Mouse (Mus musculus): ENCODE results near the gene Endod1. TPM values are rescaled to one million over a fixed set of nuclear protein-coding genes. Genes with fewer than 3 reads are reported as not detected.

Endod1 gene
- polyA plus RNA-seq, 1 experiment from 2014 or later, result 7.5 TPM

- H3K4me2 ChIP-seq (ENCODE audit: low read depth), result no peak overlapping the region
- no peaks in the 10 kb centered on the region; the same call in 1 of the 2 replicates for H3K9me3 ChIP-seq (ENCODE audit: control insufficient read depth, low read length)
- no peaks in the 10 kb centered on the region for H3K27me3 ChIP-seq (ENCODE audit: control insufficient read depth, insufficient read depth, low read length)
- H3K27ac ChIP-seq (ENCODE audit: low read depth, low read length), result no peak overlapping the region
- no peaks in the 10 kb centered on the region for H3K36me3 ChIP-seq (ENCODE audit: control insufficient read depth, insufficient read depth, low read length)
- DNase-seq (ENCODE audit: low spot score) (no peak), ATAC-seq (ENCODE audit: insufficient read depth, low FRiP score, low TSS enrichment) (no peak)
- H3K4me3 ChIP-seq (ENCODE audit: low read depth, low read length), result no peak overlapping the region
- no peak overlapping the region for H3K9ac ChIP-seq (ENCODE audit: low read length)
- no peaks in the 10 kb centered on the region for H3K4me1 ChIP-seq (ENCODE audit: control insufficient read depth, insufficient read depth, low read length)
Observed at GRCm38 (mm10) chr9:14369271-14369670, 12.0 kb downstream of the Endod1 start.

- Histone ChIP-seq H3K27ac (ENCODE audit: low read depth, low read length) (no peak overlapping the region), H3K4me3 (ENCODE audit: low read depth, low read length) (no peak overlapping the region), H3K27me3 (ENCODE audit: control insufficient read depth, insufficient read depth, low read length) (no peaks in the 10 kb centered on the region), H3K9ac (ENCODE audit: low read length) (no peak overlapping the region), H3K36me3 (ENCODE audit: control insufficient read depth, insufficient read depth, low read length) (no peaks in the 10 kb centered on the region), H3K4me1 (ENCODE audit: control insufficient read depth, insufficient read depth, low read length) (no peaks in the 10 kb centered on the region), H3K4me2 (ENCODE audit: low read depth) (no peak overlapping the region), H3K9me3 (ENCODE audit: control insufficient read depth, low read length) (no peaks in the 10 kb centered on the region; the same call in 1 of the 2 replicates)
- WGBS, result 94% methylated on average over 4 of the region's 4 CpGs
- ATAC-seq (ENCODE audit: insufficient read depth, low FRiP score, low TSS enrichment), result no peak
- DNase-seq (ENCODE audit: low spot score), result no peak
Observed at GRCm38 (mm10) chr9:14367850-14368249, 13.5 kb downstream of the Endod1 start.

- WGBS, result 68% methylated on average over 4 of the region's 4 CpGs
- no peak for ATAC-seq (ENCODE audit: insufficient read depth, low FRiP score, low TSS enrichment)
- no peak for DNase-seq (ENCODE audit: low spot score)
Observed at GRCm38 (mm10) chr9:14365481-14366125, 15.7 kb downstream of the Endod1 start.

GRCm38 (mm10) chr9:14364719-14365118 is 16.6 kb downstream of the Endod1 start:
- ATAC-seq (ENCODE audit: insufficient read depth, low FRiP score, low TSS enrichment), result no peak
- H3K9me3 ChIP-seq (ENCODE audit: control insufficient read depth, low read length), result no peaks in the 10 kb centered on the region; the same call in 1 of the 2 replicates
- no peak overlapping the region for H3K9ac ChIP-seq (ENCODE audit: low read length)
- no peaks in the 10 kb centered on the region for H3K27me3 ChIP-seq (ENCODE audit: control insufficient read depth, insufficient read depth, low read length)
- no peak overlapping the region for H3K27ac ChIP-seq (ENCODE audit: low read depth, low read length)
- H3K36me3 ChIP-seq (ENCODE audit: control insufficient read depth, insufficient read depth, low read length), result no peaks in the 10 kb centered on the region
- H3K4me1 ChIP-seq (ENCODE audit: control insufficient read depth, insufficient read depth, low read length), result no peaks in the 10 kb centered on the region
- H3K4me2 ChIP-seq (ENCODE audit: low read depth), result no peak overlapping the region
- no peak for DNase-seq (ENCODE audit: low spot score)
- WGBS, result 95% methylated on average over 9 of the region's 9 CpGs
- no peak overlapping the region for H3K4me3 ChIP-seq (ENCODE audit: low read depth, low read length)

More at GRCm38 (mm10) chr9:14365481-14366125, 15.7 kb downstream of the Endod1 start:
- no peak overlapping the region for H3K4me2 ChIP-seq (ENCODE audit: low read depth)
- no peaks in the 10 kb centered on the region for H3K36me3 ChIP-seq (ENCODE audit: control insufficient read depth, insufficient read depth, low read length)
- H3K9me3 ChIP-seq (ENCODE audit: control insufficient read depth, low read length), result no peaks in the 10 kb centered on the region; the same call in 1 of the 2 replicates
- no peak overlapping the region for H3K9ac ChIP-seq (ENCODE audit: low read length)
- H3K4me1 ChIP-seq (ENCODE audit: control insufficient read depth, insufficient read depth, low read length), result no peaks in the 10 kb centered on the region
- H3K27ac ChIP-seq (ENCODE audit: low read depth, low read length), result no peak overlapping the region
- no peak overlapping the region for H3K4me3 ChIP-seq (ENCODE audit: low read depth, low read length)
- no peaks in the 10 kb centered on the region for H3K27me3 ChIP-seq (ENCODE audit: control insufficient read depth, insufficient read depth, low read length)

- 86% methylated on average over 6 of the region's 6 CpGs for WGBS
- H3K9me3 ChIP-seq (ENCODE audit: control insufficient read depth, low read length), result no peaks in the 10 kb centered on the region
- H3K27me3 ChIP-seq (ENCODE audit: control insufficient read depth, insufficient read depth, low read length), result no peaks in the 10 kb centered on the region
- H3K4me1 ChIP-seq (ENCODE audit: control insufficient read depth, insufficient read depth, low read length), result no peaks in the 10 kb centered on the region
- DNase-seq (ENCODE audit: low spot score) (no peak), ATAC-seq (ENCODE audit: insufficient read depth, low FRiP score, low TSS enrichment) (no peak)
- no peaks in the 10 kb centered on the region for H3K36me3 ChIP-seq (ENCODE audit: control insufficient read depth, insufficient read depth, low read length)
- no peak overlapping the region for H3K4me3 ChIP-seq (ENCODE audit: low read depth, low read length)
- H3K9ac ChIP-seq (ENCODE audit: low read length), result no peak overlapping the region
- no peak overlapping the region for H3K4me2 ChIP-seq (ENCODE audit: low read depth)
- H3K27ac ChIP-seq (ENCODE audit: low read depth, low read length), result no peak overlapping the region
Observed at GRCm38 (mm10) chr9:14363540-14363939, 17.8 kb downstream of the Endod1 start.

GRCm38 (mm10) chr9:14362068-14362768 is 19.1 kb downstream of the Endod1 start:
- DNase-seq (ENCODE audit: low spot score) (no peak), ATAC-seq (ENCODE audit: insufficient read depth, low FRiP score, low TSS enrichment) (no peak)
- Histone ChIP-seq H3K27me3 (ENCODE audit: control insufficient read depth, insufficient read depth, low read length) (no peaks in the 10 kb centered on the region), H3K4me3 (ENCODE audit: low read depth, low read length) (no peak overlapping the region), H3K36me3 (ENCODE audit: control insufficient read depth, insufficient read depth, low read length) (no peaks in the 10 kb centered on the region), H3K9ac (ENCODE audit: low read length) (no peak overlapping the region), H3K4me2 (ENCODE audit: low read depth) (no peak overlapping the region), H3K4me1 (ENCODE audit: control insufficient read depth, insufficient read depth, low read length) (no peaks in the 10 kb centered on the region), H3K9me3 (ENCODE audit: control insufficient read depth, low read length) (no peaks in the 10 kb centered on the region), H3K27ac (ENCODE audit: low read depth, low read length) (no peak overlapping the region)
- WGBS, result 84% methylated on average over 8 of the region's 8 CpGs

- Histone ChIP-seq H3K4me3 (ENCODE audit: low read depth, low read length) (no peak overlapping the region), H3K36me3 (ENCODE audit: control insufficient read depth, insufficient read depth, low read length) (no peaks in the 10 kb centered on the region), H3K27ac (ENCODE audit: low read depth, low read length) (no peak overlapping the region), H3K4me1 (ENCODE audit: control insufficient read depth, insufficient read depth, low read length) (peaks cover 3% of the 10 kb centered on the region; the same call in 1 of the 2 replicates), H3K9ac (ENCODE audit: low read length) (no peak overlapping the region), H3K27me3 (ENCODE audit: control insufficient read depth, insufficient read depth, low read length) (no peaks in the 10 kb centered on the region), H3K9me3 (ENCODE audit: control insufficient read depth, low read length) (no peaks in the 10 kb centered on the region), H3K4me2 (ENCODE audit: low read depth) (no peak overlapping the region)
- ATAC-seq (ENCODE audit: insufficient read depth, low FRiP score, low TSS enrichment), result no peak
- WGBS, result 79% methylated on average over 4 of the region's 4 CpGs
- DNase-seq (ENCODE audit: low spot score), result no peak
Observed at GRCm38 (mm10) chr9:14357033-14357432, 24.3 kb downstream of the Endod1 start.

- no peak overlapping the region for H3K27ac ChIP-seq (ENCODE audit: low read depth, low read length)
- no peaks in the 10 kb centered on the region for H3K36me3 ChIP-seq (ENCODE audit: control insufficient read depth, insufficient read depth, low read length)
- no peaks in the 10 kb centered on the region for H3K9me3 ChIP-seq (ENCODE audit: control insufficient read depth, low read length)
- H3K27me3 ChIP-seq (ENCODE audit: control insufficient read depth, insufficient read depth, low read length), result no peaks in the 10 kb centered on the region
- peaks cover 3% of the 10 kb centered on the region; the same call in 1 of the 2 replicates for H3K4me1 ChIP-seq (ENCODE audit: control insufficient read depth, insufficient read depth, low read length)
- H3K4me2 ChIP-seq (ENCODE audit: low read depth), result no peak overlapping the region
- ATAC-seq (ENCODE audit: insufficient read depth, low FRiP score, low TSS enrichment), result no peak
- H3K4me3 ChIP-seq (ENCODE audit: low read depth, low read length), result no peak overlapping the region
- no peak for DNase-seq (ENCODE audit: low spot score)
- no peak overlapping the region for H3K9ac ChIP-seq (ENCODE audit: low read length)
- 60% methylated on average over 6 of the region's 6 CpGs for WGBS
Observed at GRCm38 (mm10) chr9:14354852-14355251, 26.5 kb downstream of the Endod1 start.

- Histone ChIP-seq H3K27me3 (ENCODE audit: control insufficient read depth, insufficient read depth, low read length) (no peaks in the 10 kb centered on the region), H3K9me3 (ENCODE audit: control insufficient read depth, low read length) (no peaks in the 10 kb centered on the region), H3K4me1 (ENCODE audit: control insufficient read depth, insufficient read depth, low read length) (peaks cover 3% of the 10 kb centered on the region; the same call in 1 of the 2 replicates), H3K27ac (ENCODE audit: low read depth, low read length) (no peak overlapping the region), H3K4me3 (ENCODE audit: low read depth, low read length) (no peak overlapping the region), H3K36me3 (ENCODE audit: control insufficient read depth, insufficient read depth, low read length) (no peaks in the 10 kb centered on the region), H3K9ac (ENCODE audit: low read length) (no peak overlapping the region), H3K4me2 (ENCODE audit: low read depth) (no peak overlapping the region)
- ATAC-seq (ENCODE audit: insufficient read depth, low FRiP score, low TSS enrichment) (no peak), DNase-seq (ENCODE audit: low spot score) (no peak)
- 77% methylated on average over 1 of the region's 1 CpGs for WGBS
Observed at GRCm38 (mm10) chr9:14352337-14352736, 29.0 kb downstream of the Endod1 start.

All from neural tube, embryonic 11.5 days (tissue).